Mouse (Mus musculus) embryonic fibroblast, embryonic 13.5 days (primary cell): ENCODE results near the gene Suco.

ENCODE experiments used
- CTCF ChIP-seq: IDR thresholded peaks from 2 replicates; pipeline ENCODE4 v1.5.1; 2011; ENCODE audit warnings: mild to moderate bottlenecking, control low read depth, low read length, moderate library complexity, borderline replicate concordance; ENCODE audit not compliant: insufficient read depth
- POLR2A ChIP-seq: IDR thresholded peaks from 2 replicates; pipeline ENCODE4 v1.6.1; 2011; ENCODE audit warnings: low read depth, mild to moderate bottlenecking, control low read depth, low read length, moderate library complexity

DNA sequence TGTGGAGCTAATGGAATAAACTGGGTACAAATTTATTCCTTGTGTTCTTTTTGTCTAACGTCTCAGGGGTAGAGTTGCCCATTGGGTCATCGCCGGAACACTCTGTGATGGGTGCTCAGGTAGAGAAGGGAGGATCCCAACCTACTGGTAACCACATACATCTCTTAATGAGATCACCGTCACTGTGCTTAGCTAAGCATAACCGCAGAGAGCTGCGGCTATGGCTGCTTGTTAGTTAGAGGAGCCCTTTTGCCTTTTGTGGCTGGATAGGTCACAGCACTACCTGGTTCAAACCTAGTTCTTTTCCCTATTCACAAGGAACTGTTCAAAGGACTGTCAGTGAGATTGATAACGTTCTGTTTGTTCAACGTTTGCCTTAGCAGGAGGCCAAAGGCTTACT is 32.6 kb upstream of the Suco start:
- TF ChIP-seq CTCF: no peak
- no peak for TF ChIP-seq POLR2A
